Mouse (Mus musculus) left cerebral cortex, adult 2 months (tissue): ENCODE measurements at regions not wholly inside any gene's neighbourhood (a gene's known extent, or its start where the extent isn't known, plus 50 kb on each side); places are given as distances from the start of the nearest gene placed in this dataset.
"Not testable (repeated sequence)": the region's sequence is repeated elsewhere in the genome, so short reads cannot be mapped to it uniquely, and the experiment has no call there.

Experiments
- DNase-seq, 2 experiments: peaks; one replicate each; pipeline ENCODE4 v3.0.0; 2021 to 2022; ENCODE audit warnings: low spot score in 2 of 2, mixed read lengths in 1 of 2; ENCODE audit errors: extremely low spot score in 1 of 2
- H3K27ac ChIP-seq: fragments of 200-600 bp; 2 replicates; pipeline ENCODE4 v1.8.1; 2022
- H3K4me3 ChIP-seq: fragments of 200-600 bp; 2 replicates; pipeline ENCODE4 v1.8.1; 2022
- CTCF ChIP-seq: fragments of 200-600 bp; IDR thresholded peaks from 2 replicates; pipeline ENCODE4 v1.8.1; 2022; ENCODE audit warnings: antibody characterized with exemption, mild to moderate bottlenecking, moderate library complexity
- intact Hi-C: fragments of 180-260 bp; cut with DNase I; formaldehyde crosslinking; loops from one replicate; pipeline ENCODE4 v1.15.1; 2025

- DNase-seq: no peak
- intact Hi-C loops: no loop called here
Observed at GRCm38 (mm10) chrX:162359767-162360545, 200.4 kb upstream of the Nhs start.

DNA sequence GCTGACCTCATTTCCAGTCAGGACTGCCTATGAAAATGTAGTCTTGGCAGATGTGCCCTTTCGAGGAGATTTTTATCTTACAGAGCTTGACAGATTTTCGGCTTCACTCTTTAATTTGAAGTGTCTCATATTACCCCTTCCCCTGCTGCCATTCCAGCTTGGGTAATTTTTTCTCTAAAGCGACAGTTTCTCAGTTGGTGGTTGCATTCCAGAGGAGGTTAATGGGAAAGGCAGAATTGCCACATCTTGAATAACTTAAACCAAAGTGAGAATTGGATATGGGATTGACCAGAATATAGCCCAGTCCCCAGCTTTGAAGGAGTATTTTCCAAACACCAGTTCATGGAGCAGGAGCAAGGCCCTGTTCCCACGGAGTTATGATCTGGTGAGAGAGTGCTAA is 188.8 kb upstream of the Nhs start:
- DNase-seq: no peak
- Histone ChIP-seq H3K4me3 (no peak overlapping the region), H3K27ac (no peak overlapping the region)
- TF ChIP-seq CTCF: no peak
- intact Hi-C loops: no loop called here

More at GRCm38 (mm10) chrX:162359767-162360545, 200.4 kb upstream of the Nhs start:
- Histone ChIP-seq H3K27ac (no peak overlapping the region), H3K4me3 (no peak overlapping the region)
- no peak for TF ChIP-seq CTCF

DNA sequence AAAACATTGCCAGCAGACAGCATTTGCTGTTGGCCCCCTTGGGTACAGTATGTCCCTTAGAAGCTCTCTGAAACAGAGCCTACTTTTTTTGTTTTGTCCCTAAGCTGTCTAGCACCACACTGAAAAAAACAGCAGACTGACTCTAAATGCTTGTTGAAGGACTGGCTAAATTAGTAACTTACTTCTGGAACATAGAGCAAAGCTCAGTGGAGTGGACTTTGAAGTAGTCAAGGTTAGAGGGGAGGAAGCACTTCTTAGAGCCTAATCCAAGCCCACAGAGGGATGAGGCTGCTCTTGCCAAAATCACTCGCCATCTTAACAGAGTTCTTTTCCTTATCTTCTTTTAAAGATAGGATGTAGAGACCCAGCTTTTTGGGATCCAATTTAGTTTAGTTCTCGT is 188.4 kb upstream of the Nhs start:
- DNase-seq: no peak
- H3K27ac ChIP-seq: no peak overlapping the region
- intact Hi-C loops: no loop called here
- H3K4me3 ChIP-seq: no peak overlapping the region
- TF ChIP-seq CTCF: no peak

- TF ChIP-seq CTCF: no peak
- H3K27ac ChIP-seq: no peak overlapping the region
- no peak for DNase-seq
- H3K4me3 ChIP-seq: no peak overlapping the region
- intact Hi-C loops: no loop called here
Observed at GRCm38 (mm10) chrX:162345497-162346143, 186.1 kb upstream of the Nhs start.

- no peak for DNase-seq
- Histone ChIP-seq H3K4me3 (no peak overlapping the region), H3K27ac (no peak overlapping the region)
- no peak for TF ChIP-seq CTCF
- intact Hi-C loops: no loop called here
Observed at GRCm38 (mm10) chrX:162332121-162332520, 172.6 kb upstream of the Nhs start.

DNA sequence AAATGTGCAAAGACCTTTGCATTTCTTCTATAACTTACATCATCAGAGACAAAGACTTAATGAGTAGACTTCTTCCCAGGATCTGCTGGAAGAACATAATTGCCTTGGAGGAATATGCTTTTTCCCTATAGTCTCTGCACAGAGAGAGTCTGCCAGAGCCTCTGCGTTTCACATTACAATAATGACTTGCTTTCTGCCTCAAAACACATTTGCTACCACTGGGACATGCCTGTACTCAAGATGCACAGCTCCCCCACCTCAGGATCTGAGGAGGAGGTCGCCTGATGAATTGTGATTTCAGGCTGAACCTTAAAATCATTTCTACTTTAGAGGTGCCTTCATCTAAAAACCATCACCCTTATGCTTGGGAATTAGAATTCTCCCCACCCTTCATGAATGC is 148.1 kb upstream of the Nhs start:
- TF ChIP-seq CTCF: no peak
- DNase-seq: no peak
- H3K27ac ChIP-seq: no peak overlapping the region
- no peak overlapping the region for H3K4me3 ChIP-seq
- intact Hi-C loops: no loop called here

DNA sequence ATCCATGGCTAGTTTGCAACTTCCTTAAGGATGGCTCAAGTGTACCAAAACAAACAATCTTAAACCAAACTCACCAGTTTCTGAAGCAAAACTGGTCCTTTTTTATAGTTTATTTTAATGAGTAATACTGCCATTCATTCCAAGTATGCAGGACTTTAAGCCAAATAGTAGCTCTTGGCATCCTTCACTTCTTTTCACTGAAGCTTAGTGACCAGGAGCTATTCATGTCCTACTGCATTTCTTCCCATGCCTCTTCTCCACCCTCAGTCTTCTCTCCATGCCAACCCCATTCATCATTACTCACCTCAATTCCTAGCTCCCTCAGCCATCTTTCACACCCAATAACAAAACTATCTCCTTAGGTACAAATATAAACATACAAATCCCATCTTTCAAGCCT is 144.6 kb upstream of the Nhs start:
- no peak for DNase-seq
- Histone ChIP-seq H3K4me3 (no peak overlapping the region), H3K27ac (no peak overlapping the region)
- intact Hi-C loops: no loop called here
- TF ChIP-seq CTCF: no peak

GRCm38 (mm10) chrX:162302788-162303187 is 143.3 kb upstream of the Nhs start:
- H3K4me3 ChIP-seq: no peak overlapping the region
- DNase-seq: no peak
- no peak overlapping the region for H3K27ac ChIP-seq
- no peak for TF ChIP-seq CTCF
- intact Hi-C loops: no loop called here

DNA sequence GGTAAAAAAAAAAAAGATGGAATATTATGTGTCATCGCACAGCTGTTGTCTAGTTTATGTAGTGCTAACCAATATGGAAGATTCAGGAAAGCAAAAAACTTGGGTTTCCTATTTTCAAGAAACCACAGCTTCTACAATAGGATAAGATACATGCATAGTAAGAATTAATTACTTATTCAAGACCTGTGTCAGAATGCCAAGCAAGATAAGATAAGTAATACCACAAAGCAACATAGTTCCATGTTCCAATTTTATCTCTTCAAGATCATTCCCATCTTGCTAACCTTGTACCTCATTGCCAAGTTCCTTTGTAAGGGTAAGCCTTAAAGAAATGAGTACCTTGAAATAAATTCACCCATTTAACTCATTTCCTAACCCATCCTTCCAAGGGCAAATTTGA is 131.7 kb upstream of the Nhs start:
- no peak for TF ChIP-seq CTCF
- Histone ChIP-seq H3K4me3 (no peak overlapping the region), H3K27ac (no peak overlapping the region)
- no peak for DNase-seq
- intact Hi-C loops: no loop called here

DNA sequence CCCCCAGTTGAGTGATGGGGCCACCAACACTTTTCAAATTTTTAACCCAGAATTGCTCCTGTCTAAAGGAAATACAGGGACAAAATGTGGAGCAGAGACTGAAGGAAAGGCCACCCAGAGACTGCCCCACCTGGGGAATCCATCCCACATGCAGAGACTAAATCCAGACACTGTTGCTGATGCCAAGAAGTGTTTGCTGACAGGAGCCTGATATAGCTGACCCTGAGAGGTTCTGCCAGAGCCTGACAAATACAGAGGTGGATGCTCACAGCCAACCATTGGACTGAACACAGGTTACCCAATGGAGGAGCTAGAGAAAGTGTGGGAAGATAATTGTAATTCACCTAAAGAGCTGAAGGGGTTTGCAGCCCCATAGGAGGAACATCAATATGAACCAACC is 126.6 kb upstream of the Nhs start:
- H3K27ac ChIP-seq, intact Hi-C loops, H3K4me3 ChIP-seq, DNase-seq: not testable (repeated sequence)

DNA sequence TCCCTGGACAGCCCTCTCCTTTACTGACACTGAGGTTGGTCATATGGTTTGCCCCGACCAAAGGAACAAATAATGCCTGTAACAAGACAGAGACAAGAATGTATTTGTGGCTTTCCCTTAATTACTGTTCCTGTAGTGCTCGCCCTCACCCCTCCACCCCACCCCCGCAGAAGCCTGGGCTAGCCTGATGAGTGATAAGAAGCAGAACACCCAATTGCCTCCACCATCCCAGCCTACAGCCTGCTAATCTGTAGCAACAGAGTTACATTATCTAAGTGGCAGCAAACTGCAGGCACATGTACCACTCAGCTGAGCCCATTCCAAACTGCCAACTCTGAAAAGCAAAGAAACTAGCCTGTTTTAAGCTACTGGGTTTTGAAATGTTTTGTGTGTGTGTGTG is 124.7 kb upstream of the Nhs start:
- intact Hi-C loops: no loop called here
- no peak overlapping the region for H3K4me3 ChIP-seq
- no peak for DNase-seq
- TF ChIP-seq CTCF: no peak
- H3K27ac ChIP-seq: no peak overlapping the region

GRCm38 (mm10) chrX:162282690-162283089 is 123.2 kb upstream of the Nhs start:
- Histone ChIP-seq H3K27ac (no peak overlapping the region), H3K4me3 (no peak overlapping the region)
- DNase-seq: no peak
- no peak for TF ChIP-seq CTCF
- intact Hi-C loops: no loop called here
